35 mouse cellular contexts compared by ENCODE assay signal in the genomic region with DNA sequence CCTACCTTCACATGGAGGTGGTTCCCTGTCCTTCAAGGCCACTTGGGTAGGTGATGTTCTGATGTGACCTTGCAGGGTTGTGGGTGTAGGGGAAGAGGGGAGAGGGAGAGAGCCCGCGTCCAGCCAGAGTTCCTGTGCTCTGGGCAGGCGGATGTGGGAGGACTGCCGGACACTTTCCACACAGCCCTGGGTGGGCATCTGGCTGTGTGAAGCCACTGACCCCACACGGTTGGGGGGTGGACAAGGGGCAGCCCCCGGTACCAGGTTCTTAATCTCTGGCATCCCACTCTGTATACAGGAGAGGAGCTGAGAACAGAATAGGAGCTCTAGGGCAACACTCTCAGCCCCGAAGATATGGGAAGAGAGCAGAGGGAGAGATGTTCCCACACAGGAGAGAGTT. TPM values are rescaled to one million over a fixed set of nuclear protein-coding genes. Genes with fewer than 3 reads are reported as not detected.
"Had no signal": no experiment of that assay in that cellular context is flagged by ENCODE, and none has a peak within 500 bp of the region (broad histone marks: within the 10 kb centered on the region; RNA-seq: fewer than 3 reads in every experiment).

No protein-coding gene starts in this region.

- H3K4me3 ChIP-seq: left cerebral cortex, adult 2 months; limb, embryonic 10.5 days; limb, embryonic 12.5 days; limb, embryonic 13.5 days; limb, embryonic 15.5 days; liver, embryonic 12.5 days; liver, embryonic 13.5 days; liver, embryonic 15.5 days; lung, embryonic 15.5 days; megakaryocyte, embryonic 14.5 days; midbrain, embryonic 10.5 days; midbrain, embryonic 12.5 days; midbrain, embryonic 13.5 days; midbrain, embryonic 15.5 days; myocyte had no signal

- H3K9me3 ChIP-seq: limb, embryonic 10.5 days; limb, embryonic 12.5 days; limb, embryonic 13.5 days; limb, embryonic 15.5 days; liver, embryonic 12.5 days; liver, embryonic 13.5 days; liver, embryonic 15.5 days; lung, embryonic 15.5 days; midbrain, embryonic 10.5 days; midbrain, embryonic 12.5 days; midbrain, embryonic 13.5 days; midbrain, embryonic 15.5 days had no signal

- DNase-seq: left cerebral cortex, postnatal 4 days; liver; liver, embryonic 13.5 days; liver, postnatal 0 days; lung, adult 18-20 months; lung, adult 2 months; lung, postnatal 10 days; lung, postnatal 14 days; lung, postnatal 4 days; midbrain, embryonic 14.5 days had no signal

- H3K27me3 ChIP-seq: limb, embryonic 12.5 days; limb, embryonic 13.5 days; limb, embryonic 15.5 days; liver, embryonic 12.5 days; liver, embryonic 13.5 days; liver, embryonic 15.5 days; lung, embryonic 15.5 days; midbrain, embryonic 12.5 days; midbrain, embryonic 13.5 days; midbrain, embryonic 15.5 days had no signal

- H3K9ac ChIP-seq: limb, embryonic 12.5 days; limb, embryonic 13.5 days; limb, embryonic 15.5 days; liver, embryonic 12.5 days; liver, embryonic 13.5 days; liver, embryonic 14.5 days; liver, embryonic 15.5 days; liver, postnatal 0 days; lung, embryonic 15.5 days; midbrain, embryonic 12.5 days; midbrain, embryonic 13.5 days; midbrain, embryonic 15.5 days had no signal

- H3K36me3 ChIP-seq: limb, embryonic 10.5 days; limb, embryonic 12.5 days; limb, embryonic 13.5 days; limb, embryonic 15.5 days; liver, embryonic 12.5 days; liver, embryonic 13.5 days; liver, embryonic 15.5 days; lung, embryonic 15.5 days; midbrain, embryonic 10.5 days; midbrain, embryonic 12.5 days; midbrain, embryonic 13.5 days; midbrain, embryonic 15.5 days had no signal

- H3K4me2 ChIP-seq: limb, embryonic 12.5 days; limb, embryonic 13.5 days; limb, embryonic 15.5 days; liver, embryonic 11.5 days; liver, embryonic 12.5 days; liver, embryonic 13.5 days; liver, embryonic 15.5 days; lung, embryonic 15.5 days; midbrain, embryonic 11.5 days; midbrain, embryonic 12.5 days; midbrain, embryonic 13.5 days; midbrain, embryonic 15.5 days had no signal

- H3K27ac ChIP-seq: left cerebral cortex, adult 2 months; limb, embryonic 10.5 days; limb, embryonic 12.5 days; limb, embryonic 13.5 days; limb, embryonic 15.5 days; liver, embryonic 12.5 days; liver, embryonic 13.5 days; liver, embryonic 14.5 days; liver, embryonic 15.5 days; lung, embryonic 15.5 days; macrophage; midbrain, embryonic 10.5 days; midbrain, embryonic 12.5 days; midbrain, embryonic 13.5 days; midbrain, embryonic 15.5 days had no signal

- H3K4me1 ChIP-seq: limb, embryonic 10.5 days; limb, embryonic 12.5 days; limb, embryonic 13.5 days; limb, embryonic 15.5 days; liver, embryonic 15.5 days; lung, embryonic 15.5 days; midbrain, embryonic 12.5 days; midbrain, embryonic 13.5 days; midbrain, embryonic 15.5 days had no signal

- ATAC-seq: liver, embryonic 12.5 days; liver, postnatal 0 days; lung, postnatal 0 days; midbrain, embryonic 13.5 days; midbrain, embryonic 15.5 days; midbrain, embryonic 16.5 days had no signal

RNA-seq across cellular contexts. Expression of a gene that starts 12.0 kb away (rescaled TPM):
- polyA plus RNA-seq: limb, embryonic 10.5 days; limb, embryonic 11.5 days; limb, embryonic 12.5 days; limb, embryonic 15.5 days; liver, adult 2 months; liver, embryonic 11.5 days; liver, embryonic 12.5 days; liver, embryonic 13.5 days; liver, embryonic 14.5 days; liver, embryonic 15.5 days; liver, embryonic 16.5 days; liver, postnatal 0 days; lung, postnatal 0 days; macrophage; midbrain, embryonic 10.5 days; midbrain, embryonic 11.5 days; midbrain, embryonic 12.5 days; midbrain, embryonic 14.5 days; midbrain, embryonic 15.5 days; midbrain, embryonic 16.5 days; midbrain, postnatal 0 days; myocyte; neural tube, embryonic 11.5 days had no signal

RNA-seq across cellular contexts. Expression of a gene that starts 30.8 kb away (rescaled TPM):
- polyA plus RNA-seq: liver, adult 2 months had no signal
